Mouse (Mus musculus) erythroblast, embryonic 14.5 days (primary cell): ENCODE data around the gene Nol3. TPM values are rescaled to one million over a fixed set of nuclear protein-coding genes. Genes with fewer than 3 reads are reported as not detected.

Source experiments
- H3K27me3 ChIP-seq: 2 replicates; pipeline ENCODE4 v1.6.1; 2012; ENCODE audit warnings: inconsistent platforms; ENCODE audit not compliant: control insufficient read depth
- H3K36me3 ChIP-seq: 2 replicates; pipeline ENCODE4 v1.6.1; 2012; ENCODE audit warnings: mild to moderate bottlenecking, inconsistent platforms; ENCODE audit not compliant: control insufficient read depth
- H3K4me1 ChIP-seq: 2 replicates; pipeline ENCODE4 v1.6.1; 2012; ENCODE audit warnings: inconsistent platforms; ENCODE audit not compliant: control insufficient read depth
- H3K4me3 ChIP-seq: replicated peaks from 2 replicates; pipeline ENCODE3; 2012; ENCODE audit warnings: moderate library complexity, mild to moderate bottlenecking, inconsistent platforms
- H3K9me3 ChIP-seq: 2 replicates; pipeline ENCODE4 v1.6.1; 2012; ENCODE audit warnings: low read length, inconsistent platforms, mixed read lengths; ENCODE audit not compliant: control insufficient read depth
- GATA1 ChIP-seq: IDR thresholded peaks from 2 replicates; pipeline ENCODE4 v1.6.1; 2012; ENCODE audit warnings: low read length, inconsistent platforms, mixed read lengths
- TAL1 ChIP-seq: IDR thresholded peaks from 3 replicates; pipeline ENCODE4 v1.6.1; 2012; ENCODE audit warnings: low read length, inconsistent platforms, mixed read lengths
- polyA plus RNA-seq: library from polyadenylated mRNA; stranded (reverse); fragments of >175 nt; gene quantifications from 2 replicates; pipeline ENCODE4 v1.2.3, GENCODE M21; 2012

Gene Nol3
- polyA plus RNA-seq, 1 experiment = not detected

DNA sequence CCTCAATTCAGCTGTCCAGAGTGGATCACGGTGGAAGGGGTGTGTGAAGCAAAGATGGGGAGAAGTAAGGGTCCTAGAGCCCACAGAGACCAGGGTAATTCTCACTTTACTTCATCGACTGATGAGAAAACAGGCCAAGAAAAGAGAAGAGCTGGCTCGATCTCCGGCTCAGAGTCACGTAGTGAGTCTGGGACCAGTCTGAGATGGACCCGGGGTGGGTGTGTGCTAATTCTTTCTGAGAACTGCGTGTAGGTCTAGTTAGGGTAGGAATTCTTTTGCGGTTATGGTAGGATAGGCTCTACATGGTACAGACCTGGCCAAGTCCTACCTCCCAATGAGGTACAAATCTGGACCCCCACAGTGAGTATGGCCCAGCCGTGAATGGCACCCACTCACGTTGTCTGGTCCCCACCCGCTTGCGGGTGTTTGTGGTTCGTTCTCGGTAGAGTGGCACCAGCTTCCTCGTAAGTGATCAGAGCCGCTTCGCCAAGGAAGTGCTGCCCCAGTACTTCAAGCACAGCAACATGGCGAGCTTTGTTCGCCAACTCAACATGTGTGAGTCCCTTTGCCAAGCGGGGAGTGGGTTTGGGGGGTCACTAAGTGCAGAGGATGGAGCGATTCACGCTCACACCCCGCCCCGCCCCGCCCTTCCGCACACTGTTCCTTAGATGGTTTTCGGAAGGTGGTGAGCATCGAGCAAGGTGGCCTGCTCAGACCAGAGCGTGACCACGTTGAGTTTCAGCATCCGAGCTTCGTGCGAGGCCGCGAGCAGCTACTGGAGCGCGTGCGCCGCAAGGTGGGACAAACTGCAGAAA, 5.6 kb upstream of the Nol3 start:
- peaks cover 34% of the 10 kb centered on the region for H3K9me3 ChIP-seq
- peaks cover 26% of the 10 kb centered on the region for H3K4me1 ChIP-seq
- H3K4me3 ChIP-seq = no peak overlapping the region
- TF ChIP-seq GATA1 (no peak), TAL1 (no peak)
- peaks cover 99% of the 10 kb centered on the region for H3K27me3 ChIP-seq
- H3K36me3 ChIP-seq = no peaks in the 10 kb centered on the region

DNA sequence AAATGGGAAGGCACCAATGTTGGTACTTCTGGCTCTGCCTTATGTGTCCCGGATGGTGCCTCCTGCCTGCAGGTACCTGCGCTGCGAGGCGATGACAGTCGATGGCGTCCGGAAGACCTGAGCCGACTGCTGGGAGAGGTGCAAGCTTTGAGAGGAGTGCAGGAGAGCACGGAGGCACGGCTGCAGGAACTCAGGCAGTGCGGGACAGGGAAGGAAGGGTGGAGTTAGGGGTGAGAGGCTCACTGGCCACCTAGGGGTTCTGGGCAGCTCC, 5.1 kb upstream of the Nol3 start:
- peaks cover 34% of the 10 kb centered on the region for H3K9me3 ChIP-seq
- no peaks in the 10 kb centered on the region for H3K36me3 ChIP-seq
- peaks cover 99% of the 10 kb centered on the region for H3K27me3 ChIP-seq
- peaks cover 26% of the 10 kb centered on the region for H3K4me1 ChIP-seq
- TF ChIP-seq TAL1 = no peak
- no peak for TF ChIP-seq GATA1
- no peak overlapping the region for H3K4me3 ChIP-seq

DNA sequence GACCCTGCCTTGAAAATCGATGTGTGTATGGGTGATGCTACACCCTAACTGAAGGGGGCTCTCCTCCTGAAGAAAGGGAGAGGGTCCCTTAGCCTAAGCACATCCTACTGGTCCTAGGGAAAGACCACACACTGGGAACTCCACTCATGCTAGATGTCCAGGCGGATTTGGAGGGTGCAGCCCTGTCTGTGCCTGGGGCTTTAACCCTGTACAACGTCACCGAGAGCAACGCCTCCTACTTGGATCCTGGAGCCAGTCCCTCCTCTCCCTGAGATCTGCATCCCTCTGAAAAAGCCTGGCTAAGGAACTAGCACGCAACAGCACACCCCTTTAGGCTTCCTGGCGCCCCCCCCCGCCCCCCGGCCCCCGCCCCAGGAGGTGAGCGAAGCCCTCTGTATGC, 553 bp upstream of the Nol3 start:
- TF ChIP-seq TAL1 (no peak), GATA1 (no peak)
- Histone ChIP-seq H3K9me3 (peaks cover 4% of the 10 kb centered on the region; the same call in 1 of the 2 replicates), H3K4me1 (peaks cover 26% of the 10 kb centered on the region), H3K27me3 (peaks cover 100% of the 10 kb centered on the region), H3K36me3 (no peaks in the 10 kb centered on the region), H3K4me3 (no peak overlapping the region)

GRCm38 (mm10) chr8:105276292-105277120, 566 bp downstream of the Nol3 start:
- no peaks in the 10 kb centered on the region for H3K36me3 ChIP-seq
- H3K9me3 ChIP-seq = no peaks in the 10 kb centered on the region; the same call in 1 of the 2 replicates
- peak overlapping the region; percentile 28 for H3K4me3 ChIP-seq
- H3K4me1 ChIP-seq = peaks cover 24% of the 10 kb centered on the region
- no peak for TF ChIP-seq TAL1
- peaks cover 98% of the 10 kb centered on the region for H3K27me3 ChIP-seq

DNA sequence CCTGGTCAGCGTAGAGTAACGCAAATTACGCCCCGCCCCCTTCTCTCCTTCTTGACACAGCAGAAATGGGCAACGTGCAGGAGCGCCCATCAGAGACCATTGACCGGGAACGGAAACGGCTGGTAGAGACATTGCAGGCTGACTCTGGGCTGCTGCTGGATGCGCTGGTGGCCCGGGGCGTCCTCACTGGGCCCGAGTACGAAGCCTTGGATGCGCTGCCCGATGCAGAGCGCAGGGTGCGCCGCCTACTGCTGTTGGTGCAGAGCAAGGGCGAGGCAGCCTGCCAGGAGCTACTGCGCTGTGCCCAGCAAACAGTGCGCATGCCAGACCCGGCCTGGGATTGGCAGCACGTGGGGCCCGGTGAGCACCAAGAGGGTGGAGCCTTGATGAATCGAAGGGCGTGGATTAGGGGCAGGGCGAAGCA, 3.0 kb downstream of the Nol3 start:
- peaks cover 38% of the 10 kb centered on the region for H3K4me1 ChIP-seq
- peaks cover 90% of the 10 kb centered on the region for H3K27me3 ChIP-seq

DNA sequence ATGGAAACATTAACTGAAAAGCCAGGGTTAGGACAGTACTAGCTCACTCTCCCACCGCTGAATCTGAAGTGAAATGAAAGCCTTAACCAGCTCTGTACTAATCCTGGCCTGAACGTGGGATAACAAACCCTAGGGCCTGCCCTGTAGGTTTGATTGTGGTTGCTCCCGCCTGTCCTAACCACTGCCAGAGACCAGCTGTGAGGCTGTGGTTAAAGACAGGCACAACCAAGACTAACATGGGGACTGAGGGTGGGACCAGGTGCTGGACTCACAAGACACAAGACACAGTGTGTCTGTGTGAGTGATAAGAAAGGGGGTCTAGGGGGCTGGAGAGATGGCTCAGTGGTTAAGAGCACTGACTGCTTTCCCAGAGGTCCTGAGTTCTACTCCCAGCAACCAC, 4.6 kb downstream of the Nol3 start:
- Histone ChIP-seq H3K4me1 (peaks cover 38% of the 10 kb centered on the region), H3K27me3 (peaks cover 85% of the 10 kb centered on the region), H3K36me3 (no peaks in the 10 kb centered on the region), H3K4me3 (no peak overlapping the region), H3K9me3 (no peaks in the 10 kb centered on the region; the same call in 1 of the 2 replicates)
- TF ChIP-seq TAL1 (no peak), GATA1 (no peak)

More for the DNA sequence above, 3.0 kb downstream of the Nol3 start:
- TF ChIP-seq TAL1 = no peak
- TF ChIP-seq GATA1 = no peak
- H3K36me3 ChIP-seq = no peaks in the 10 kb centered on the region
- no peaks in the 10 kb centered on the region; the same call in 1 of the 2 replicates for H3K9me3 ChIP-seq
- peak overlapping the region; percentile 22 for H3K4me3 ChIP-seq

- no peaks in the 10 kb centered on the region; the same call in 1 of the 2 replicates for H3K9me3 ChIP-seq
- no peak for TF ChIP-seq GATA1
- no peak for TF ChIP-seq TAL1
- no peaks in the 10 kb centered on the region for H3K36me3 ChIP-seq
- no peak overlapping the region for H3K4me3 ChIP-seq
- H3K27me3 ChIP-seq = peaks cover 84% of the 10 kb centered on the region
- peaks cover 27% of the 10 kb centered on the region for H3K4me1 ChIP-seq
Measured at GRCm38 (mm10) chr8:105281821-105282220, 5.9 kb downstream of the Nol3 start.

DNA sequence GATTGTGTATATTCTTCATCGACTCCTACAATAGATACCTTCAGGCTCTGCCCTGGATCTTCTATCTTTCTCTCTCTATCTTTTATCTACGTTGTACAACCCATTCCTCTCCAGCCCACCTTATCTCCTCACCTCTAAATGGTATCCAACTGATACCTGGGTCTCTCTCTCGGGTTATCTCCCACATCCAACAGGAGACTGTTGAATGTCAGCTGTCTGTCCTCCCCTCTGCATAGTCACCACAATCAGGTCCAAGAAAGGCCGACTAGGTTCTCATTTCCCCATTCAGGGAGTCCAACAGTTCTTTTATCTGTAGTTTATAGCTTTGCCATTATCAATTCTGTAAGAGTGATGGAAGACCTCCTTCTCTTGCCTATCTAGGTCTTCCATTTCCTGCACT, 6.3 kb downstream of the Nol3 start:
- Histone ChIP-seq H3K9me3 (no peaks in the 10 kb centered on the region; the same call in 1 of the 2 replicates), H3K4me1 (peaks cover 27% of the 10 kb centered on the region), H3K27me3 (peaks cover 80% of the 10 kb centered on the region), H3K4me3 (no peak overlapping the region), H3K36me3 (no peaks in the 10 kb centered on the region)
- no peak for TF ChIP-seq TAL1
- TF ChIP-seq GATA1 = no peak

GRCm38 (mm10) chr8:105283074-105283473, 7.1 kb downstream of the Nol3 start:
- Histone ChIP-seq H3K36me3 (no peaks in the 10 kb centered on the region), H3K4me3 (peak overlapping the region; percentile 5), H3K27me3 (peaks cover 72% of the 10 kb centered on the region), H3K9me3 (no peaks in the 10 kb centered on the region; the same call in 1 of the 2 replicates), H3K4me1 (peaks cover 27% of the 10 kb centered on the region)
- TF ChIP-seq GATA1 (no peak), TAL1 (no peak)
